Mouse (Mus musculus) lung, postnatal 0 days (tissue): ENCODE data around the gene Celf2. TPM values are rescaled to one million over a fixed set of nuclear protein-coding genes. Genes with fewer than 3 reads are reported as not detected.

Source experiments
- ATAC-seq: fragments of 200-750 bp; cut with Nextera tagmentation; 2 replicates; pipeline ENCODE4 v1.8.0; 2017; ENCODE audit warnings: moderate library complexity
- DNase-seq: peaks from one replicate; pipeline ENCODE4 v3.0.0-alpha.2; 2016; ENCODE audit warnings: low spot score
- H3K27ac ChIP-seq: fragments of 300-500 bp; sonication (generic); 2 replicates; pipeline ENCODE4 v1.5.1; 2014; ENCODE audit warnings: antibody characterized with exemption, mild to moderate bottlenecking, low read length, mixed read lengths
- H3K27me3 ChIP-seq: fragments of 300-500 bp; sonication (generic); replicated peaks from 2 replicates; pipeline ENCODE4 v1.6.1; 2014; ENCODE audit warnings: low read length, mixed read lengths; ENCODE audit not compliant: insufficient read depth
- H3K36me3 ChIP-seq: fragments of 300-500 bp; sonication (generic); 2 replicates; pipeline ENCODE4 v1.6.1; 2014; ENCODE audit warnings: low read length, mixed read lengths; ENCODE audit not compliant: insufficient read depth
- H3K4me1 ChIP-seq: fragments of 300-500 bp; sonication (generic); 2 replicates; pipeline ENCODE4 v1.6.1; 2014; ENCODE audit warnings: antibody characterized with exemption, low read depth, low read length, mixed read lengths; ENCODE audit not compliant: insufficient read depth
- H3K4me2 ChIP-seq: fragments of 300-500 bp; sonication (generic); replicated peaks from 2 replicates; pipeline ENCODE4 v1.6.1; 2014; ENCODE audit warnings: low read depth, mild to moderate bottlenecking, low read length, moderate library complexity, mixed read lengths
- H3K4me3 ChIP-seq: fragments of 300-500 bp; sonication (generic); 2 replicates; pipeline ENCODE4 v1.5.1; 2014; ENCODE audit warnings: low read depth, low read length
- H3K9ac ChIP-seq: fragments of 300-500 bp; sonication (generic); replicated peaks from 2 replicates; pipeline ENCODE4 v1.6.1; 2014; ENCODE audit warnings: low read depth, mild to moderate bottlenecking
- H3K9me3 ChIP-seq: fragments of 300-500 bp; sonication (generic); 2 replicates; pipeline ENCODE4 v1.6.1; 2016; ENCODE audit warnings: low read length, mixed read lengths
- CTCF ChIP-seq: IDR thresholded peaks from 2 replicates; pipeline ENCODE4 v1.5.1; 2016; ENCODE audit warnings: antibody characterized with exemption, mild to moderate bottlenecking
- EP300 ChIP-seq: IDR thresholded peaks from 2 replicates; pipeline ENCODE4 v1.6.1; 2016; ENCODE audit warnings: antibody characterized with exemption, mild to moderate bottlenecking, control low read depth
- WGBS: fragments of 180-500 bp; shearing (Covaris S2); extraction: QIAGEN DNeasy Blood & Tissue Kit; methylation state at CpG from one replicate; pipeline ENCODE4 v1.1.7; 2014; 5-methylcytosine and 5-hydroxymethylcytosine counted together
- polyA plus RNA-seq: library from polyadenylated mRNA; unstranded; fragments of >200 nt; fragmentation: Nextera tagmentation; extraction: Ambion mirVana; gene quantifications from 2 replicates; pipeline ENCODE4 v1.2.1, GENCODE M21; 2015

Celf2 gene
- polyA plus RNA-seq, 1 experiment from 2014 or later = 49.6 TPM

GRCm38 (mm10) chr2:6490076-6490475, 1019.3 kb downstream of the Celf2 start:
- Histone ChIP-seq H3K27ac (no peak overlapping the region), H3K4me3 (no peak overlapping the region), H3K27me3 (no peaks in the 10 kb centered on the region), H3K9ac (no peak overlapping the region), H3K36me3 (no peaks in the 10 kb centered on the region), H3K4me1 (no peaks in the 10 kb centered on the region), H3K9me3 (no peaks in the 10 kb centered on the region), H3K4me2 (no peak overlapping the region)
- 85% methylated on average over 6 of the region's 6 CpGs for WGBS
- ATAC-seq (no peak), DNase-seq (no peak)
- TF ChIP-seq CTCF (no peak), EP300 (no peak)
